Mouse (Mus musculus) C2C12 (cell line): Measurements from ENCODE around the gene Fcgr2b.

Experiments
- CEBPB ChIP-seq: IDR thresholded peaks from one replicate; pipeline ENCODE4 v1.6.1; 2011; ENCODE audit warnings: low read depth, mild to moderate bottlenecking, control low read depth, moderate library complexity
- CTCF ChIP-seq: IDR thresholded peaks from one replicate; pipeline ENCODE4 v1.5.1; 2011; ENCODE audit not compliant: control insufficient read depth, insufficient read depth, insufficient read length
- FOSL1 ChIP-seq: IDR thresholded peaks from one replicate; pipeline ENCODE4 v1.8.0; 2011; ENCODE audit warnings: mild to moderate bottlenecking, low read length; ENCODE audit not compliant: poor library complexity, insufficient read depth, severe bottlenecking
- MAX ChIP-seq: IDR thresholded peaks from one replicate; pipeline ENCODE4 v1.6.1; 2011; ENCODE audit warnings: mild to moderate bottlenecking, control low read depth
- MYOD1 ChIP-seq: IDR thresholded peaks from one replicate; pipeline ENCODE4 v1.6.1; 2011; ENCODE audit warnings: low read depth; ENCODE audit not compliant: control insufficient read depth, insufficient read length
- MYOG ChIP-seq: IDR thresholded peaks from one replicate; pipeline ENCODE4 v1.6.1; 2011; ENCODE audit not compliant: control insufficient read depth, insufficient read length; ENCODE audit errors: extremely low read depth
- USF1 ChIP-seq: IDR thresholded peaks from one replicate; pipeline ENCODE4 v1.6.1; 2011; ENCODE audit warnings: low read depth, mild to moderate bottlenecking, control low read depth, moderate library complexity

DNA sequence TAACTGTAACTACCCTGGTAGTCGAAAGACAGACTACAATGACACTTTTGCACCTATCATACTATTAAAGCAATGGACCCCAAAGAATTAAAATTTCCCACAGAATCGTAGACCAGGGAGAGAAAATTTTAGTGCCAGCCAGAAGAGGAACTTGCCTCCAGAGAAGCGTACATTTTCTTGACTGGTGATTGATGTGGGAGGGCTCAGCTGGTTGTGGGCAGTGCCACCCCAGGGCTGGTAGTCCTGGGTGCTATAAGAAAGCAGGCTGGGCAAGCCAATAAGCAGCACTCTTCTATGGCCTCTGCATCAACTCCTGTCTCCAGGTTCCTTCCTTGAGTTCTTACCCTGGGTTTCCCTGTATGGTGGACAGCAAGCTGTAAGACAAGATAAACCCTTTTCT, 8.7 kb upstream of the Fcgr2b start:
- TF ChIP-seq MYOG (no peak), MYOD1 (no peak), CTCF (no peak), MAX (no peak), CEBPB (no peak), FOSL1 (no peak), USF1 (no peak)
